Mouse (Mus musculus) ES-Bruce4 (cell line): ENCODE data around the gene Magea3. TPM values are rescaled to one million over a fixed set of nuclear protein-coding genes. Genes with fewer than 3 reads are reported as not detected.
"Not testable (repeated sequence)": the region's sequence is repeated elsewhere in the genome, so short reads cannot be mapped to it uniquely, and the experiment has no call there.

ENCODE experiments used
- H3K27ac ChIP-seq: 2 replicates; pipeline ENCODE4 v1.5.1; 2012; ENCODE audit warnings: low read length, inconsistent platforms; ENCODE audit not compliant: insufficient read depth
- H3K27me3 ChIP-seq: 2 replicates; pipeline ENCODE4 v1.6.1; 2012; ENCODE audit warnings: mild to moderate bottlenecking, low read length, inconsistent platforms; ENCODE audit not compliant: control insufficient read depth, poor library complexity, insufficient read depth, severe bottlenecking
- H3K36me3 ChIP-seq: 2 replicates; pipeline ENCODE4 v1.6.1; 2012; ENCODE audit warnings: inconsistent platforms, mild to moderate bottlenecking, low read length, moderate library complexity; ENCODE audit not compliant: control insufficient read depth, poor library complexity, insufficient read depth, severe bottlenecking
- H3K4me1 ChIP-seq: one replicate; pipeline ENCODE4 v1.8.1; 2011; ENCODE audit warnings: low read length; ENCODE audit not compliant: control insufficient read depth, insufficient read depth
- H3K4me3 ChIP-seq: 2 replicates; pipeline ENCODE4 v1.5.1; 2011; ENCODE audit warnings: low read depth, mild to moderate bottlenecking, low read length
- H3K9ac ChIP-seq: 2 replicates; pipeline ENCODE4 v1.6.1; 2012; ENCODE audit warnings: low read depth, mild to moderate bottlenecking, inconsistent platforms; ENCODE audit not compliant: poor library complexity, severe bottlenecking
- H3K9me3 ChIP-seq: replicated peaks from 2 replicates; pipeline ENCODE4 v1.6.1; 2012; ENCODE audit warnings: mild to moderate bottlenecking, low read length, inconsistent platforms; ENCODE audit not compliant: control insufficient read depth, poor library complexity, insufficient read depth, severe bottlenecking
- polyA plus RNA-seq: library from polyadenylated mRNA; stranded (reverse); fragments of >200 nt; gene quantifications from 2 replicates; pipeline ENCODE4 v1.2.4, GENCODE M21; 2011; ENCODE audit warnings: low read depth; ENCODE audit not compliant: missing spikeins, insufficient read depth, insufficient read length

Gene Magea3
- polyA plus RNA-seq: not detected in 2 replicates

- not testable (repeated sequence) for H3K4me1 ChIP-seq, H3K27me3 ChIP-seq, H3K9me3 ChIP-seq, H3K4me3 ChIP-seq, H3K27ac ChIP-seq, H3K36me3 ChIP-seq, H3K9ac ChIP-seq
Observed at GRCm38 (mm10) chrX:154949405-154949804, at the start of gene Magea3. Gene Magea3 (minus strand): TSS chrX:154949505.

GRCm38 (mm10) chrX:154995750-154996149 is 46.4 kb upstream of the Magea3 start, which contains the start of gene Magea8:
Gene Magea8 (minus strand): TSS chrX:154995850.
- H3K4me1 ChIP-seq: not testable (repeated sequence)

GRCm38 (mm10) chrX:154935887-154936286 is 13.4 kb downstream of the Magea3 start, which contains the start of gene Magea6:
Gene Magea6 (minus strand): TSS chrX:154935987.
- not testable (repeated sequence) for H3K27ac ChIP-seq, H3K9me3 ChIP-seq, H3K36me3 ChIP-seq, H3K4me1 ChIP-seq, H3K9ac ChIP-seq, H3K4me3 ChIP-seq, H3K27me3 ChIP-seq

More at GRCm38 (mm10) chrX:154995750-154996149, 46.4 kb upstream of the Magea3 start, which contains the start of gene Magea8:
- H3K9me3 ChIP-seq, H3K9ac ChIP-seq, H3K27me3 ChIP-seq, H3K4me3 ChIP-seq, H3K36me3 ChIP-seq, H3K27ac ChIP-seq: not testable (repeated sequence)

Other genes with a start within 250 kb of the Magea3 start
- not detected in 2 replicates for gene Cldn34b1, start 59.2 kb downstream of the Magea3 start, polyA plus RNA-seq
- gene Magea6, start 13.5 kb downstream of the Magea3 start, polyA plus RNA-seq: not detected in 2 replicates
- gene Magea8, start 46.3 kb upstream of the Magea3 start, polyA plus RNA-seq: not detected in 2 replicates
- not detected in 2 replicates for gene Magea5, start 113.6 kb upstream of the Magea3 start, polyA plus RNA-seq
- not detected in 2 replicates for gene Magea1, start 140.3 kb upstream of the Magea3 start, polyA plus RNA-seq
- not detected in 2 replicates for gene Magea2, start 144.2 kb upstream of the Magea3 start, polyA plus RNA-seq
- not detected in 2 replicates for gene Cldn34b2, start 178.9 kb upstream of the Magea3 start, polyA plus RNA-seq